Mouse (Mus musculus) kidney, embryonic 15.5 days (tissue): ENCODE data around the gene Kcnf1. TPM values are rescaled to one million over a fixed set of nuclear protein-coding genes. Genes with fewer than 3 reads are reported as not detected.

Experiments
- ATAC-seq: fragments of 200-750 bp; cut with Nextera tagmentation; replicated peaks from 2 replicates; pipeline ENCODE4 v1.8.0; 2017; ENCODE audit warnings: moderate TSS enrichment; ENCODE audit not compliant: low FRiP score
- H3K27ac ChIP-seq: fragments of 300-500 bp; sonication (generic); 2 replicates; pipeline ENCODE4 v1.5.1; 2015; ENCODE audit warnings: mild to moderate bottlenecking, inconsistent platforms
- H3K27me3 ChIP-seq: fragments of 300-500 bp; sonication (generic); 2 replicates; pipeline ENCODE4 v1.6.1; 2015; ENCODE audit warnings: inconsistent platforms
- H3K36me3 ChIP-seq: fragments of 300-500 bp; sonication (generic); 2 replicates; pipeline ENCODE4 v1.6.1; 2015; ENCODE audit warnings: inconsistent platforms
- H3K4me1 ChIP-seq: fragments of 300-500 bp; sonication (generic); 2 replicates; pipeline ENCODE4 v1.6.1; 2015; ENCODE audit warnings: inconsistent platforms
- H3K4me2 ChIP-seq: fragments of 300-500 bp; sonication (generic); 2 replicates; pipeline ENCODE4 v1.6.1; 2015; ENCODE audit warnings: moderate library complexity, mild to moderate bottlenecking, inconsistent platforms
- H3K4me3 ChIP-seq: fragments of 300-500 bp; sonication (generic); replicated peaks from 2 replicates; pipeline ENCODE4 v1.5.1; 2015; ENCODE audit warnings: mild to moderate bottlenecking, inconsistent platforms
- H3K9ac ChIP-seq: fragments of 300-500 bp; sonication (generic); 2 replicates; pipeline ENCODE4 v1.6.1; 2015; ENCODE audit warnings: mild to moderate bottlenecking, inconsistent platforms
- H3K9me3 ChIP-seq: fragments of 300-500 bp; sonication (generic); replicated peaks from 2 replicates; pipeline ENCODE4 v1.6.1; 2016; ENCODE audit warnings: inconsistent platforms
- WGBS: fragments of 180-500 bp; shearing (Covaris S2); methylation state at CpG from one replicate; pipeline ENCODE4 v1.1.7; 2015; ENCODE audit warnings: mixed read lengths; 5-methylcytosine and 5-hydroxymethylcytosine counted together
- polyA plus RNA-seq: library from polyadenylated mRNA; unstranded; fragments of >200 nt; fragmentation: Nextera tagmentation; extraction: Ambion mirVana; gene quantifications from 2 replicates; pipeline ENCODE4 v1.2.1, GENCODE M21; 2015

Kcnf1 gene
- polyA plus RNA-seq, 1 experiment from 2014 or later = 0.64 TPM

GRCm38 (mm10) chr12:17184303-17184775, 7.7 kb upstream of the Kcnf1 start:
- H3K27ac ChIP-seq = peak overlapping the region; percentile 19; the same call in 1 of the 2 replicates
- 29% methylated on average over 7 of the region's 7 CpGs for WGBS
- H3K4me2 ChIP-seq = peak overlapping the region; percentile 50
- no peaks in the 10 kb centered on the region for H3K9me3 ChIP-seq
- H3K4me3 ChIP-seq = no peak overlapping the region
- H3K27me3 ChIP-seq = peaks cover 7% of the 10 kb centered on the region; the same call in 1 of the 2 replicates
- peak; percentile 93 for ATAC-seq
- peaks cover 7% of the 10 kb centered on the region for H3K4me1 ChIP-seq
- no peaks in the 10 kb centered on the region for H3K36me3 ChIP-seq
- H3K9ac ChIP-seq = no peak overlapping the region

GRCm38 (mm10) chr12:17183788-17184187, 7.1 kb upstream of the Kcnf1 start:
- H3K4me2 ChIP-seq = peak overlapping the region; percentile 50; the same call in 1 of the 2 replicates
- no peaks in the 10 kb centered on the region for H3K9me3 ChIP-seq
- no peak overlapping the region for H3K9ac ChIP-seq
- peaks cover 7% of the 10 kb centered on the region; the same call in 1 of the 2 replicates for H3K27me3 ChIP-seq
- no peak overlapping the region for H3K4me3 ChIP-seq
- no peak overlapping the region for H3K27ac ChIP-seq
- peaks cover 7% of the 10 kb centered on the region for H3K4me1 ChIP-seq
- no peak for ATAC-seq
- WGBS = 58% methylated on average over 10 of the region's 10 CpGs
- no peaks in the 10 kb centered on the region for H3K36me3 ChIP-seq

- peak overlapping the region; percentile 54 for H3K4me3 ChIP-seq
- H3K4me1 ChIP-seq = peaks cover 18% of the 10 kb centered on the region
- H3K27ac ChIP-seq = no peak overlapping the region
- no peaks in the 10 kb centered on the region for H3K9me3 ChIP-seq
- under 1% methylated on average over 54 of the region's 54 CpGs for WGBS
- H3K27me3 ChIP-seq = peaks cover 44% of the 10 kb centered on the region
- peak overlapping the region; percentile 47 for H3K9ac ChIP-seq
- H3K36me3 ChIP-seq = no peaks in the 10 kb centered on the region
- H3K4me2 ChIP-seq = peak overlapping the region; percentile 98
- peak; percentile 74 for ATAC-seq
Measured at GRCm38 (mm10) chr12:17176041-17176756, 489 bp downstream of the Kcnf1 start.

- Histone ChIP-seq H3K27ac (no peak overlapping the region), H3K4me1 (peaks cover 18% of the 10 kb centered on the region), H3K9ac (peak overlapping the region; percentile 47; the same call in 1 of the 2 replicates), H3K4me2 (peak overlapping the region; percentile 98), H3K27me3 (peaks cover 44% of the 10 kb centered on the region), H3K4me3 (peak overlapping the region; percentile 54), H3K36me3 (no peaks in the 10 kb centered on the region), H3K9me3 (no peaks in the 10 kb centered on the region)
- WGBS = 15% methylated on average over 25 of the region's 25 CpGs
- no peak for ATAC-seq
Measured at GRCm38 (mm10) chr12:17175531-17175951, 1.1 kb downstream of the Kcnf1 start.

- H3K36me3 ChIP-seq = no peaks in the 10 kb centered on the region
- WGBS = 71% methylated on average over 20 of the region's 20 CpGs
- no peak for ATAC-seq
- H3K27ac ChIP-seq = no peak overlapping the region
- peaks cover 18% of the 10 kb centered on the region for H3K4me1 ChIP-seq
- H3K4me3 ChIP-seq = peak overlapping the region; percentile 54
- no peak overlapping the region for H3K9ac ChIP-seq
- H3K27me3 ChIP-seq = peaks cover 44% of the 10 kb centered on the region
- H3K4me2 ChIP-seq = peak overlapping the region; percentile 98
- H3K9me3 ChIP-seq = no peaks in the 10 kb centered on the region
Measured at GRCm38 (mm10) chr12:17175124-17175523, 1.6 kb downstream of the Kcnf1 start.

GRCm38 (mm10) chr12:17174134-17174893, 2.4 kb downstream of the Kcnf1 start:
- no peak for ATAC-seq
- Histone ChIP-seq H3K4me3 (no peak overlapping the region), H3K27me3 (peaks cover 44% of the 10 kb centered on the region), H3K9me3 (no peaks in the 10 kb centered on the region), H3K27ac (no peak overlapping the region), H3K4me1 (peaks cover 18% of the 10 kb centered on the region), H3K4me2 (no peak overlapping the region), H3K9ac (no peak overlapping the region), H3K36me3 (no peaks in the 10 kb centered on the region)
- 83% methylated on average over 10 of the region's 10 CpGs for WGBS

GRCm38 (mm10) chr12:17170406-17170805, 6.3 kb downstream of the Kcnf1 start:
- Histone ChIP-seq H3K4me3 (no peak overlapping the region), H3K4me1 (peaks cover 4% of the 10 kb centered on the region), H3K9ac (no peak overlapping the region), H3K27ac (no peak overlapping the region), H3K27me3 (peaks cover 23% of the 10 kb centered on the region), H3K36me3 (no peaks in the 10 kb centered on the region), H3K9me3 (no peaks in the 10 kb centered on the region), H3K4me2 (no peak overlapping the region)
- no peak for ATAC-seq
- 79% methylated on average over 10 of the region's 10 CpGs for WGBS

- 91% methylated on average over 2 of the region's 2 CpGs for WGBS
- no peaks in the 10 kb centered on the region for H3K9me3 ChIP-seq
- ATAC-seq = no peak
- no peak overlapping the region for H3K27ac ChIP-seq
- no peaks in the 10 kb centered on the region for H3K36me3 ChIP-seq
- H3K4me3 ChIP-seq = no peak overlapping the region
- no peak overlapping the region for H3K9ac ChIP-seq
- no peak overlapping the region for H3K4me2 ChIP-seq
- H3K4me1 ChIP-seq = no peaks in the 10 kb centered on the region
- no peaks in the 10 kb centered on the region for H3K27me3 ChIP-seq
Measured at GRCm38 (mm10) chr12:17166116-17166515, 10.6 kb downstream of the Kcnf1 start.

- H3K4me1 ChIP-seq = no peaks in the 10 kb centered on the region
- no peaks in the 10 kb centered on the region for H3K27me3 ChIP-seq
- H3K36me3 ChIP-seq = no peaks in the 10 kb centered on the region
- no peak overlapping the region for H3K4me3 ChIP-seq
- no peaks in the 10 kb centered on the region for H3K9me3 ChIP-seq
- ATAC-seq = no peak
- H3K9ac ChIP-seq = no peak overlapping the region
- 93% methylated on average over 3 of the region's 3 CpGs for WGBS
- H3K27ac ChIP-seq = no peak overlapping the region
- no peak overlapping the region for H3K4me2 ChIP-seq
Measured at GRCm38 (mm10) chr12:17163996-17164395, 12.7 kb downstream of the Kcnf1 start.

GRCm38 (mm10) chr12:17159549-17159948, 17.1 kb downstream of the Kcnf1 start:
- no peak for ATAC-seq
- WGBS = 90% methylated on average over 7 of the region's 7 CpGs
- Histone ChIP-seq H3K27ac (no peak overlapping the region), H3K36me3 (no peaks in the 10 kb centered on the region), H3K9ac (no peak overlapping the region), H3K4me3 (no peak overlapping the region), H3K27me3 (no peaks in the 10 kb centered on the region), H3K4me2 (no peak overlapping the region), H3K9me3 (no peaks in the 10 kb centered on the region), H3K4me1 (no peaks in the 10 kb centered on the region)

GRCm38 (mm10) chr12:17157558-17157957, 19.1 kb downstream of the Kcnf1 start:
- H3K27ac ChIP-seq = no peak overlapping the region
- no peak overlapping the region for H3K9ac ChIP-seq
- no peaks in the 10 kb centered on the region for H3K9me3 ChIP-seq
- H3K36me3 ChIP-seq = no peaks in the 10 kb centered on the region
- H3K4me3 ChIP-seq = no peak overlapping the region
- 91% methylated on average over 15 of the region's 15 CpGs for WGBS
- H3K4me1 ChIP-seq = no peaks in the 10 kb centered on the region
- no peaks in the 10 kb centered on the region for H3K27me3 ChIP-seq
- no peak overlapping the region for H3K4me2 ChIP-seq
- ATAC-seq = no peak

- WGBS = 58% methylated on average over 1 of the region's 1 CpGs
- Histone ChIP-seq H3K4me3 (no peak overlapping the region), H3K36me3 (no peaks in the 10 kb centered on the region), H3K4me1 (no peaks in the 10 kb centered on the region), H3K9ac (no peak overlapping the region), H3K9me3 (no peaks in the 10 kb centered on the region), H3K27ac (no peak overlapping the region), H3K27me3 (no peaks in the 10 kb centered on the region), H3K4me2 (no peak overlapping the region)
- no peak for ATAC-seq
Measured at GRCm38 (mm10) chr12:17155781-17156180, 20.9 kb downstream of the Kcnf1 start.
